Mouse (Mus musculus) stomach, postnatal 0 days (tissue): Measurements from ENCODE around the gene Gas6. TPM values are rescaled to one million over a fixed set of nuclear protein-coding genes. Genes with fewer than 3 reads are reported as not detected.

Experiments
- ATAC-seq: fragments of 200-750 bp; cut with Nextera tagmentation; 2 replicates; pipeline ENCODE4 v1.8.0; 2017; ENCODE audit not compliant: low FRiP score, low TSS enrichment
- DNase-seq: peaks from one replicate; pipeline ENCODE4 v3.0.0-alpha.2; 2016; ENCODE audit warnings: low spot score
- H3K27ac ChIP-seq: fragments of 300-500 bp; sonication (generic); replicated peaks from 2 replicates; pipeline ENCODE4 v1.5.1; 2014; ENCODE audit warnings: mild to moderate bottlenecking, control low read depth
- H3K27me3 ChIP-seq: fragments of 300-500 bp; sonication (generic); 2 replicates; pipeline ENCODE4 v1.6.1; 2014; ENCODE audit warnings: low read length; ENCODE audit not compliant: control insufficient read depth, insufficient read depth
- H3K36me3 ChIP-seq: fragments of 300-500 bp; sonication (generic); 2 replicates; pipeline ENCODE4 v1.6.1; 2014; ENCODE audit warnings: low read length, mixed read lengths; ENCODE audit not compliant: control insufficient read depth, insufficient read depth
- H3K4me1 ChIP-seq: fragments of 300-500 bp; sonication (generic); replicated peaks from 2 replicates; pipeline ENCODE4 v1.6.1; 2014; ENCODE audit warnings: antibody characterized with exemption; ENCODE audit not compliant: control insufficient read depth, insufficient read depth
- H3K4me2 ChIP-seq: fragments of 300-500 bp; sonication (generic); replicated peaks from 2 replicates; pipeline ENCODE4 v1.6.1; 2014; ENCODE audit warnings: low read depth, mild to moderate bottlenecking, control low read depth, moderate library complexity
- H3K4me3 ChIP-seq: fragments of 300-500 bp; sonication (generic); 2 replicates; pipeline ENCODE4 v1.5.1; 2014; ENCODE audit warnings: low read depth, low read length, control low read depth
- H3K9ac ChIP-seq: fragments of 300-500 bp; sonication (generic); 2 replicates; pipeline ENCODE4 v1.6.1; 2014; ENCODE audit warnings: mild to moderate bottlenecking, low read length, control low read depth, mixed read lengths
- H3K9me3 ChIP-seq: fragments of 300-500 bp; sonication (generic); 2 replicates; pipeline ENCODE4 v1.6.1; 2016; ENCODE audit warnings: low read length; ENCODE audit not compliant: control insufficient read depth
- CTCF ChIP-seq: IDR thresholded peaks from 2 replicates; pipeline ENCODE4 v1.5.1; 2016; ENCODE audit warnings: antibody characterized with exemption, low read depth, mild to moderate bottlenecking, moderate library complexity
- EP300 ChIP-seq: optimal IDR thresholded peaks from 2 replicates; pipeline ENCODE3; 2016; ENCODE audit warnings: antibody characterized with exemption
- WGBS: fragments of 180-500 bp; shearing (Covaris S2); extraction: QIAGEN DNeasy Blood & Tissue Kit; methylation state at CpG from one replicate; pipeline ENCODE4 v1.1.7; 2014; 5-methylcytosine and 5-hydroxymethylcytosine counted together
- polyA plus RNA-seq: library from polyadenylated mRNA; unstranded; fragments of >200 nt; fragmentation: Nextera tagmentation; extraction: Ambion mirVana; gene quantifications from 2 replicates; pipeline ENCODE4 v1.2.1, GENCODE M21; 2015

The Gas6 gene
- polyA plus RNA-seq, 1 experiment from 2014 or later = 197 TPM

- Histone ChIP-seq H3K27ac (no peak overlapping the region), H3K36me3 (peaks cover 2% of the 10 kb centered on the region; the same call in 1 of the 2 replicates), H3K9me3 (no peaks in the 10 kb centered on the region), H3K4me3 (no peak overlapping the region), H3K27me3 (no peaks in the 10 kb centered on the region), H3K9ac (no peak overlapping the region), H3K4me1 (peaks cover 12% of the 10 kb centered on the region), H3K4me2 (peak overlapping the region; percentile 14; the same call in 1 of the 2 replicates)
- WGBS = 46% methylated on average over 13 of the region's 13 CpGs
- DNase-seq (no peak), ATAC-seq (no peak)
- no peak for TF ChIP-seq CTCF
- TF ChIP-seq EP300 = no peak
These were observed 4.0 kb downstream of the Gas6 start for GRCm38 (mm10) chr8:13489986-13490910.

GRCm38 (mm10) chr8:13489351-13489750, 4.9 kb downstream of the Gas6 start:
- Histone ChIP-seq H3K27me3 (no peaks in the 10 kb centered on the region), H3K4me3 (no peak overlapping the region), H3K4me2 (no peak overlapping the region), H3K4me1 (peaks cover 12% of the 10 kb centered on the region), H3K9ac (no peak overlapping the region), H3K9me3 (no peaks in the 10 kb centered on the region), H3K27ac (no peak overlapping the region), H3K36me3 (peaks cover 2% of the 10 kb centered on the region; the same call in 1 of the 2 replicates)
- no peak for TF ChIP-seq CTCF
- no peak for TF ChIP-seq EP300
- DNase-seq = no peak
- ATAC-seq = no peak
- WGBS = 91% methylated on average over 3 of the region's 3 CpGs

- H3K4me1 ChIP-seq = no peaks in the 10 kb centered on the region
- H3K4me2 ChIP-seq = no peak overlapping the region
- no peak for ATAC-seq
- WGBS = 77% methylated on average over 5 of the region's 5 CpGs
- H3K9me3 ChIP-seq = no peaks in the 10 kb centered on the region
- no peak overlapping the region for H3K9ac ChIP-seq
- no peak overlapping the region for H3K27ac ChIP-seq
- DNase-seq = no peak
- peaks cover 18% of the 10 kb centered on the region; the same call in 1 of the 2 replicates for H3K36me3 ChIP-seq
- no peak overlapping the region for H3K4me3 ChIP-seq
- TF ChIP-seq EP300 (no peak), CTCF (no peak)
- no peaks in the 10 kb centered on the region for H3K27me3 ChIP-seq
These were observed 11.1 kb downstream of the Gas6 start for GRCm38 (mm10) chr8:13483191-13483590.

- Histone ChIP-seq H3K4me2 (no peak overlapping the region), H3K27ac (no peak overlapping the region), H3K9me3 (no peaks in the 10 kb centered on the region), H3K4me1 (no peaks in the 10 kb centered on the region), H3K9ac (no peak overlapping the region), H3K27me3 (no peaks in the 10 kb centered on the region), H3K4me3 (no peak overlapping the region), H3K36me3 (peaks cover 24% of the 10 kb centered on the region; the same call in 1 of the 2 replicates)
- TF ChIP-seq CTCF (no peak), EP300 (no peak)
- ATAC-seq (no peak), DNase-seq (no peak)
- 77% methylated on average over 2 of the region's 2 CpGs for WGBS
These were observed 12.0 kb downstream of the Gas6 start for GRCm38 (mm10) chr8:13482101-13482801.

- Histone ChIP-seq H3K9ac (no peak overlapping the region), H3K27ac (no peak overlapping the region), H3K4me3 (no peak overlapping the region), H3K4me1 (no peaks in the 10 kb centered on the region), H3K36me3 (peaks cover 30% of the 10 kb centered on the region), H3K4me2 (no peak overlapping the region), H3K27me3 (no peaks in the 10 kb centered on the region), H3K9me3 (no peaks in the 10 kb centered on the region)
- DNase-seq (no peak), ATAC-seq (no peak)
- WGBS = 76% methylated on average over 3 of the region's 3 CpGs
- TF ChIP-seq CTCF (no peak), EP300 (no peak)
These were observed 12.7 kb downstream of the Gas6 start for GRCm38 (mm10) chr8:13481596-13481995.
